Mouse (Mus musculus): ENCODE results near the gene Fcgrt.
"Not testable (repeated sequence)": the region's sequence is repeated elsewhere in the genome, so short reads cannot be mapped to it uniquely, and the experiment has no call there.

Fcgrt gene

GRCm38 (mm10) chr7:45129776-45130512 lies 26.3 kb upstream of the Fcgrt start:
- no peak for DNase-seq

- DNase-seq, result no peak
Measured at GRCm38 (mm10) chr7:45129318-45129717, 25.7 kb upstream of the Fcgrt start.

GRCm38 (mm10) chr7:45128624-45129246 lies 25.1 kb upstream of the Fcgrt start, which contains the start of gene Rpl13a:
TSS of gene Rpl13a (minus strand) at chr7:45128761.
- DNase-seq, result peak; percentile 100

GRCm38 (mm10) chr7:45127700-45128224 lies 24.1 kb upstream of the Fcgrt start:
- DNase-seq, result no peak

- no peak for DNase-seq
Measured at GRCm38 (mm10) chr7:45126844-45127699, 23.4 kb upstream of the Fcgrt start.

- DNase-seq, result no peak
Measured at GRCm38 (mm10) chr7:45126147-45126843, 22.6 kb upstream of the Fcgrt start.

GRCm38 (mm10) chr7:45125649-45126048 lies 22.0 kb upstream of the Fcgrt start:
- not testable (repeated sequence) for DNase-seq

GRCm38 (mm10) chr7:45125144-45125600 lies 21.5 kb upstream of the Fcgrt start:
- DNase-seq, result peak; percentile 45

- DNase-seq, result peak; percentile 100
Measured at GRCm38 (mm10) chr7:45124224-45125143, 20.8 kb upstream of the Fcgrt start, which contains the start of gene Rps11. TSS of gene Rps11 (minus strand) at chr7:45124439.

GRCm38 (mm10) chr7:45123186-45123570 lies 19.5 kb upstream of the Fcgrt start:
- DNase-seq, result peak; percentile 20

- DNase-seq, result no peak
Measured at GRCm38 (mm10) chr7:45122561-45123185, 19.0 kb upstream of the Fcgrt start.

GRCm38 (mm10) chr7:45121966-45122365 lies 18.3 kb upstream of the Fcgrt start:
- DNase-seq, result no peak

GRCm38 (mm10) chr7:45121404-45121803 lies 17.8 kb upstream of the Fcgrt start:
- DNase-seq, result no peak

GRCm38 (mm10) chr7:45119780-45120709 lies 16.4 kb upstream of the Fcgrt start:
- no peak for DNase-seq

GRCm38 (mm10) chr7:45118336-45118735 lies 14.7 kb upstream of the Fcgrt start:
- DNase-seq, result no peak

GRCm38 (mm10) chr7:45117566-45117965 lies 13.9 kb upstream of the Fcgrt start:
- no peak for DNase-seq

- DNase-seq, result no peak
Measured at GRCm38 (mm10) chr7:45113476-45113875, 9.8 kb upstream of the Fcgrt start.

GRCm38 (mm10) chr7:45112529-45112928 lies 8.9 kb upstream of the Fcgrt start:
- DNase-seq, result no peak

GRCm38 (mm10) chr7:45111940-45112339 lies 8.3 kb upstream of the Fcgrt start:
- DNase-seq, result no peak

- not testable (repeated sequence) for DNase-seq
Measured at GRCm38 (mm10) chr7:45110089-45110488, 6.4 kb upstream of the Fcgrt start.
